Mouse (Mus musculus) erythroblast, embryonic 14.5 days (primary cell): Measurements from ENCODE around the gene Ccdc74a.

Experiments used
- GATA1 ChIP-seq: IDR thresholded peaks from 2 replicates; pipeline ENCODE4 v1.6.1; 2012; ENCODE audit warnings: low read length, inconsistent platforms, mixed read lengths
- TAL1 ChIP-seq: IDR thresholded peaks from 3 replicates; pipeline ENCODE4 v1.6.1; 2012; ENCODE audit warnings: low read length, inconsistent platforms, mixed read lengths

DNA sequence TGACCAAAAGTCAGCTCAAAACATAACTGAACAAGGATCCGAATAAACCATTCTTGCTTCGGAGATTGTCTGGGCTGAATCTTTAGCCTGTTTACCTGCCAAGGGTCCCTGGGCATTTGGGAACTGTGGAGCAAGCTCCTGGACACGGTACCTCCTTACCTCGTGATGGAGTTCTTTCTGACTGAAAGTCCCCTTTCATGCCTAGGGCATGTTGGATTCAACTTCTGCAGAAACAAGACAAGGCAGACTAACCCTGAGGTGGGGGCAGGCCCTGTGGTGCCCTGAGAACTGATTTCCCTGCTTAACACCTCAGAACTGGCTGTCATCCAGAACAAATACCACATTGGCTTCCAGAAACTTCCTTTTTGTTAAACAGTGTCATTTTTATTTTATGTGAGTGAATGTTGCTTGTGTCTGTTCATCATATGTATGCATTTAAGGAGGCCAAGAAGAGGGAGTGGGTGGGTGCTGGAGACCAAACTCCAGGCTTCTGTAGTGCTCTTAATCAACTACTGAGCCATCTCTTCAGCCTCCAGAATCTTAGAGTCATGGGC, 2.8 kb upstream of the Ccdc74a start:
- TF ChIP-seq GATA1 (no peak), TAL1 (no peak)
